Mouse (Mus musculus): ENCODE measurements around the gene Tmem43. TPM values are rescaled to one million over a fixed set of nuclear protein-coding genes. Genes with fewer than 3 reads are reported as not detected.
A peak's percentile ranks its signal among the peaks of the same experiment; 100 is the strongest.

The Tmem43 gene
- polyA plus RNA-seq, 1 experiment, result 34.4 TPM

DNA sequence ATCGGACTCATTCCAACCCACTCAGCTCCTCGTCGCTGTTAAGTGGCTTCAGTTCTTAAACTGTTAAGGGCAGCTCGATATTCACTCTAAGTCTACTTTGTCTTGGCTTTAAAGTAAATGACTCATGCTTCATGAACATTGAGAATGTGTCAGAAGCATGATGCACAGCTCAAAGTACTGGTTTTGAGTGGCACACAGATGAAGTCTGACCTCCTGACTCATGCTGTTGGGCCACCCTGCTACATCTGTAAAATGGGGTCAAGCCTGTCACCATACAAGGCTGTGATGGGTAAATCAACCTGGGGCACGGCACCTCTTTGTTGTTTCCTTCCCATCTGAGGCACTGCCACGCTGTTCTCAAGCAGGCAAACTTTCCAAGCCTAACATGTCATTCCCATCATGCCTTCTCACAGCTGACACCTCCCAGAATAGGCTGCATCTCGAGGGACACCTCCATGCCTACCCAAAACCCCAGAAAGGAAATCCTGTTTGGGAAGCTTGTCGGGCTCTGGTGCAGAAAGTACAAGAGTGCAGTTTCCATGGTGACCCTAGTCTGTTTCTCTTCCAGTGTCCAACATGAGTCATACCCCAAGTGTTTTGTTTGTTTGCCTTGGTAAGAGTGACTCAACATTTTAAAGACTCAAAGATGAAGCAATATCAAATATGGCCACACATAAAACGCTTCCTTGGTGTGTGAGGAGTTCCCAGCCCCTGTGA, 15.2 kb downstream of the Tmem43 start:
- DNase-seq (ENCODE audit: extremely low spot score in 1 of 2, low spot score in 1 of 2), result peak; percentile 70 to 74

DNA sequence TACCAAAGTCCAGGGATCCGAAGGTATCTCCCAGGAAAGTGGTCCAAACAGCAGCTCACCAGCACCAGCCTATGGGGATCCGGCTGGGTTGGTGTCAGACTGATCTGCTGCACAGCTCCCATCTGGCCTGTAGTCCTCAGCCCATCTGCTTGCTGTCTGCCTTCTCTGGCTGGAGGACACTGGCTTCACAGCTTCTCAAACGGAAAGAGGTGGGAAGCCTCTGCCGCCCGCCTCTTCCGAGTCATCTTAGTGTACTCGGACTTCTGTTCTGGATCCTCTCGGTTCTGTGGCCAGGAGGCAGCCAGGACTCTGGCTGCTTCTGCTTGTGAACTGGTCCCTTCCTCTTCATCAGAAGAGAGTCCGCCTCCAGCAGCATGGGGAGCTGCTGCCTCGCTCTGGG, 16.4 kb downstream of the Tmem43 start:
- peak; percentile 58 to 73 for DNase-seq (ENCODE audit: extremely low spot score in 1 of 2, low spot score in 1 of 2)

DNA sequence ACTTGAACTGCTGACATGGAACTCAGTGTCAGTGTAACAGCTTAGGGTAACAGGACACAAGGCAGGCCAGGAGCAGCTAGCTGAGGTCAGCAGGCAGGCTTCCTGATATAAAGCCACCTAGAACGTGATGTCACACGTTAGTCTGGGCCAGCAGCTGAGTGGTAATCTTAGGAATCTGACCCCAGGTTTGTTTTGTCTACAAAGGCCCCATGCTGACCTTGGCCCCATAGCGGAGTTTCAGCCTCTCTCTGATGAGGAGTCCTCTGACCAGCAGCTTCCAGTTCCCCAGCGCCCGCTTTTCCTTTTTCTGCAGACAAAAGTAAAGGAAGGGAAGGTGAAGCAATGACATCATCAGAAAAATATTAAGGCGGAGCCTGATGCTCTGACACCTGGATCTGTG, 17.5 kb downstream of the Tmem43 start:
- no peak for DNase-seq (ENCODE audit: extremely low spot score in 1 of 2, low spot score in 1 of 2)

DNA sequence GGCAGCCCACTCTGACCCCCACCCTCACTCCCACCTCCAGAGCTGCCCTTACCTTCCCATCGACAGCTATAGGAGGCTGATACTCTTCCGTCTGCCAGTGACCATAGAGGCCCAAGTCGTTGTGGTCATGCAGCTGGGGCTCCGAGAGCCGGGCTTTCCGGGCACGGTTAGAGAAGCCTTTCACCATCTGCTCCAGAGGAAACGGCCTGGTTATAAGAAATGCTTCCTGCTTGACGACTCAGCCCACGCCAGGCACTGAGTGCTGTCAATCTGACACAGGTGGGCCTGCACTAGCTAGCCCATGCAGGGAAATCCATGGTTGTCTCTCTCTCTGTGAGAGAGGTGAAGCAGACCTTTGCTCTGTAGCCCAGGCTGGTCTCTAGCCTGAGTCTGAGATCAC, 19.6 kb downstream of the Tmem43 start:
- DNase-seq (ENCODE audit: extremely low spot score in 1 of 2, low spot score in 1 of 2), result no peak

DNA sequence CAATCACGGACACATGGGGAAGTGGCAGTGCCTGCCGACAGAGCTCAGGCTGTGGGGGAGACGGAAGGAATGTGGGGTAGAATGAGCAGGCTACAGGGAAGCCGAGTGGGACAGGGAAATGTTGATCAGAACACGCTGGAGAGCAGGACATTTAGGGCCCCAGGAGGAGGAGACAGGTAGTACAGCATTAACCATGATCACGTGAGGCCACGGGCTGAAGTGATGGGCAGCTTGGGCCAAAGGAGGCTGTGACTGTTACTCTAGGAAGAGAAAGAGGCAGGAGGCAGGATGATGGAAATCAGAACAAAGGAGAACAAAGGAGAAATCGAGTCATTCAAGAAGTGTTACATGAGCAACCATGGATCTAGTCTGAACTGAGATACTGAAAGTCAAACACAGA, 21.0 kb downstream of the Tmem43 start:
- no peak for DNase-seq (ENCODE audit: extremely low spot score in 1 of 2, low spot score in 1 of 2)

DNA sequence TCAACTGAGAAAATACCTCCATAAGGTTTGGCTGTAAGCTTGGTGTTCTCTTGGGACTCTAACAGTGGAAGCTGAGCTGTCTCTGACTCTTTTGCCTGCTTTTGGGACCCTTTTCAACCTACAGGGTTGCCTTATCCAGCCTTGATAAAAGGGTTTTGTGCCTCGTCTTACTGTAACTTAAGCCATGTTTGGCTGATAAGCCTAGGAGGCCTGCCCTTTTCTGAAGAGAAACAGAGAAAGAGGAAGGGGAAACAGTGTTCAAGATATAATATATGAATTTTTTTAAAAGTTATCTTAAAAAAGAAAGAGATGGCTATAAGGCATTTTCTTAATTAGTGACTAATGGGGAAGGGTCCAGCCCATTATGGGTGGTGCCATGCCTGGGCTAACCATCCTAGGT, 29.8 kb downstream of the Tmem43 start:
- DNase-seq (ENCODE audit: extremely low spot score in 1 of 2, low spot score in 1 of 2), result no peak

DNA sequence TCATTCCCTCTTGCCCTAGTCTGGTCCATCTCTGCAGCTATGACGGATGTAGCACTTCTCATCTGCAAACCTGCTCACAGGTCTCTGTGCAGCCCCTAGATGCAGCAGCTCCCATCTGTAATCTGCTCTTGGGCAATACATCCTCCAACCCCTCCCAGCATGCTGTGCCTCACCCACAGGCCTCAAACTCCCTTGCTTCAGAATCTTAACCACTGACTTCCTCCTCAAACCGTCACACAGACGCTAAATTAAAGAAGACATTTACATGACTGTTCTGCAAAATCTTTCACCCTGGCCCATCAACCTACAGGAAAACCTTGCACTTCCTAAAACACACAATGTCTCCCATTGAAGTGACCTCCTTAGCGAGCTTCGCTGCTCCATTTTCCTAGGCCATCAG, 32.5 kb downstream of the Tmem43 start:
- no peak for DNase-seq (ENCODE audit: extremely low spot score in 1 of 2, low spot score in 1 of 2)

DNA sequence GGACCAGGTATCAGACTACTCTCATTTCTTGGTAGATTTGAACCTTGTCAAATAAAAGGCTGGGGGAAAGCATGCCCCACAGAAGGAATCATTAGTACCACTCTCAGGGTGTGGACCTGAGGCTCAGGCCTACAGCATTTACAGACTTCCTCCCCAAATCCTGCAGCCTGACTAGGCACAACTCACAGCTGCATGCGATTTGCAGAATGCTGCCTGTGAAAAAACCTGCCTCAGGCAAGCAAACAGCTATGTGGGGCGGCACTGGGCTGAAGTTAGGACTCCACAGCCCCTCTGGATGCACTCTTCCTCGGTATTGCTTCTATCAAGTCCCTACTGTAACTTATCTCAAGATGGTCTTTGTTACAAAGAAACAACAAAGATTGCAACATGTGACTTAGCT, 34.5 kb downstream of the Tmem43 start:
- no peak for DNase-seq (ENCODE audit: extremely low spot score in 1 of 2, low spot score in 1 of 2)

DNA sequence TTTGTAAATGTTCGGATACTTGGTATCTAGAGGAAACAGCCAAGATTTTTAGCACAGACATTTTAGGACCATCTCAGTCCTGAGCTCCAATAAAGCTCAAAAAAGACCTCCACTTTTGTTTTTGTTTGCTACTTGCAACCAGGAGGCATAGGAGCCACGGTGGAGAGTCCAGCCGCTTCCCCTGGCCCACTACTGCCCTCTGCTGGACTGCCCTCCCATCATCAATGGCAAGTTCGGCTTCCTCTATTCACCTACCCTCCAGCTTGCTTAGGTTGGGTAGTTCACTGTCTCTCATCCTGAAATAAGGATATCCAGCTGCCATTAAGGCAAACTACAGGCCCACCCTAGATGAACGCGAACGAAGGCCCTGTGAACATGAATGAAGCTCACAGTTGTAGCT, 35.8 kb downstream of the Tmem43 start:
- peak in 1 of 2 experiments; percentile 75 for DNase-seq (ENCODE audit: extremely low spot score in 1 of 2, low spot score in 1 of 2)

DNA sequence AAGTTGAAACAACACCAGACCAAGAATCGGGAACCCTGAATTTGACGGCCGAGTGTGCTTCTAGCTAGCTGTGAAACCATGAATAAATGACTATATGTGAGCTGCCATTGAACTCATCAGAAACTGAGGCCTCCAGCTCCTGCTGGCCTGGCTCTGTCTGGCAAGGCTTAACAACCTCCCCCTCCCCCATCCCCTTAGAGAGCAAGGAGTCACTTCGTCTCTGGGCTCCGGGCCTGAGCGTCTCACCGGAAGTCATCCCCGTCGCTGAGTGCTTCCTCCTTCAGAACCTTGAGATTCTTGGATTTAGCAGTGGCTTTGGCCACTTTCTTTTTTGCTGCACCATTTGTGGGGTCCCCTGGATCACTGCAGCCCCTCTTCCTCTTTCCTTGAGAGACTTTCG, 36.7 kb downstream of the Tmem43 start:
- DNase-seq (ENCODE audit: extremely low spot score in 1 of 2, low spot score in 1 of 2), result no peak

DNA sequence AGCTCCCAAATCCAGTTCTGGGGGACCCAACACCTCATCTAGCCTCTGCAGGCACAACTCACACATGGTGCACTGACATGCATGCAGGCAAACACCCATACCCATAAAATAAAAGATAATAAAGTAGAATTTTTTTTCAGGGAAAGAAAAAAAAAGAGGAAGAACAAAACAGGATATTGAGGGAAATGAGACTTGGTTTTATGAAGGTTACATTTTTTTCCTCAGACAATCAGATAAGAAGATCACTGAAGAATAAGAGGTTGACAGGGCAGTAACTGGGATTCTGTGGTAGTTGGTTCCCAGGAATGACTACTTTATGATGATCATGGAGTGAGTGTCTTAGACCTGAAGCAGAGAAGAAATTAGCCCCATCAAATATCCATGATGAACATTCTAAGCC, 40.6 kb downstream of the Tmem43 start:
- DNase-seq (ENCODE audit: extremely low spot score in 1 of 2, low spot score in 1 of 2), result no peak

DNA sequence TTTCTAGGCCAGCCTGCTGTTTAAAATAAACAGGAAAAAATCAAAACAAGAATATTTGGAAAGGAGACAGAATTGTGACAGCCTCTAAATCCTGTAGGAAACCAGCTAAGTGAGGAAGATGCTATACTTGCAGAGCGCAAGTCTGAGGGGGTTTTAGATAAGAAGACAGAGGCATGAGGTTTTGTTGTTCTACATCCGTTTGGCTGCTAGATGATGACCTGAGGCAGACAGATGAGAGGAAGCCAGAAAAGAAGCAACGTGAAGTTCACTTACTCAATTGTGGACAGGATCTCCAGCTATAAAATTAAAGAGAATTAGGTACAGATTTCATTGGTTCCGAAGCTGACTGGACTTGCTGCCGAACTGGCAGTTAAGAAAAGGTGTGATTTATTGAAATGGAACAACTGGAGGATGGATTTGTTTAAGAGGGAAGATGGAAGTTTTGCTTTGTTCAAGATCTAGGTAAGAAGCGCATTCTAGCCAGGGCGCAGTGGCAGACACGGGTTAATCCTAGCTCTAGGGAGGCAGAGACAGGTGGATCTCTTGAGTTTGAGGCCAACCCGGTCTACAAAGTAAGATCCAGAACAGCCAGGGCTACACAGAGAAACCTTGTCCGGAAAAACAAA, 41.3 kb downstream of the Tmem43 start:
- no peak for DNase-seq (ENCODE audit: extremely low spot score in 1 of 2, low spot score in 1 of 2)

DNA sequence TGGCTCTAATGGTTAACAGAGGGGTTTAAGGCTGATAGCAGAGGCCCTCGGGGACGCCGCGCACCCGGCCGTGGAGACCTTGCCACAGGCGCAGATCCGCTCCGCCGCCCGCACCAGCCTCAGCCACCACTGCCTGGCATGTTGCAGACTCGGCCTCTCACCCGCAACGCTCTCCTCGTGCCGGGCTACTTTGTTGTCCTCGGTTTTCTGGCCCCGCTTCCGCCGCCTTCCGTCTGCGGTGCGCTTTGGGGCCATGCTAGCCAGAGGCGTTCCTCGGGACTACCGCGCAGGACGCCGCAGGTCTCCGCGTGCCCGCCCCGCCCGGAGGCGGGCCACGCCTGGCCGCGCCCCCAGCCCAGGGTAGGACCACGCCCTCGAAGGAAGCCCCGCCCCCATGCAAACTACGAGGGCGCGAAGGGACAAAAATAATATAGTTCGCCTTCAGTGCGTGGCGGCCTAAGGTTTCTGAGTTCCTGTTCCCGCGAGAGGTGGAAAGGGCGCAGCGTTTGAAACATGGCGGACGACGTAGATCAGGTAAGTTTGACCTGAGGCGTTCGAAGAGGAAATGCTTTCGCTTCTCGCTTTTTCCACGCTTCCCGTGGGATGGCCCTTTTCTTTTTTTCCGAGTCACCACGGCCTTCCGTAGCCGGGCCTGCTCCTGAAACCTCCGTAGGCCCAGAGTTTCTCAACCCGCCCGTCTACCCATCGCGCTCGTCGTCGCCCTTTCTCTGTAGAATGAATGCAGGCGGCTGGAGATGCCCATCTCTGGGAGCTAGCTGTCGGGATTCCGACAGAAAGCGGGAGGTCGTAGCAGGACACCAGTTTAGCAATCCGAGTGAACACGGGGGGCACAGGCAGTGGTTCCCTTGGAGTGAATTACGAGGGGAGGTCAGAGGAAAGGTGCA, 42.3 kb downstream of the Tmem43 start, which contains the start of the genes Xpc and Lsm3:
Gene Xpc (minus strand): TSS at position 344 of the 905 bp plus-strand sequence.
Gene Lsm3 (plus strand): TSS at position 384 of the 905 bp plus-strand sequence.
- DNase-seq (ENCODE audit: extremely low spot score in 1 of 2, low spot score in 1 of 2), result peak; percentile 95 to 100

DNA sequence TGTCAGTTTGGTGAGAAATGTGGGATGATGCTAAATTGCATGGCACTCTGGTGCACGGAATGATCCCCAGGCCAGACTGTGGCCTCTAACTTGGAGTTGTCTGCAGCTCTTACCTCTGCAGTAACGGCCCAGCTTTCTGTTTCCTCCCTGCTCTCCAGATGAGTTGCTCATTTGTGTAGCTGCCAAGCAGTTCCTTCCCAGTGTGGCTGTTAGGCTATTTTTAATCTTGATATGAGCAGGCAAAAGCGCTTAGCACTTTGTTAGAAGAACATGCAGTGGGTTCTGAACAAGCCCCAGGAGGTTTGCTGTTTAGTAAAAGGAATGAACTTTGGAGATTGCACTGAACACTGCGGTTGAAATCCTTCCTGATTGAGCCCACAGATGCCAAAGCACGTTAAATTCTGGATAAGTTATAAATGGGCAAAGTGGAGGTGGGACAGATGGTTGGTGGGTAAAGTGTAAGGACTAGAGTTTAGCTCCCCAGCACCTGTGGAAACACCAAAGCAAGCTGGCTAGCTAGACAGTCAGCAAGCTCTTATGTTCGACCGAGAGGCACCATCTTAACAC, 45.0 kb downstream of the Tmem43 start:
- peak; percentile 41 to 68 for DNase-seq (ENCODE audit: extremely low spot score in 1 of 2, low spot score in 1 of 2)

DNA sequence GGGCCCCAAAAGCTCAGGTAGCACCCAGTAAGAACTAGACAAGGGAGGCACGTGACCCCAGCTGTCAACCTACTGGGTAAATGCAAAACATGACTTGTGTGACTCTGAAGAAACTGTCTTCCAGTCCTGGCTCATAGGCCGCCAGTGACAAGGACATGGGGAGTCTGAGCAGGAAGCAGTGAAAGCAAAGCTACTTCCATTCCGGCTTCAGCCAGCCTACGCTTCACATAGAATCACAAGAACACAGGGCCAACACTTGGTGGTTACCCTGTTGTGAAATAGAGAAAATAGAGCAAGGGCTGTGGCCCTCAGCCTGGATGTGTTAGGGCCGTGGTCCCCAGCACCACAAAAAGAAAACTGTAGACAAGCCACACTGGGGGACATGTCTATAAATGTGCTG, 49.3 kb downstream of the Tmem43 start:
- no peak for DNase-seq (ENCODE audit: extremely low spot score in 1 of 2, low spot score in 1 of 2)

DNA sequence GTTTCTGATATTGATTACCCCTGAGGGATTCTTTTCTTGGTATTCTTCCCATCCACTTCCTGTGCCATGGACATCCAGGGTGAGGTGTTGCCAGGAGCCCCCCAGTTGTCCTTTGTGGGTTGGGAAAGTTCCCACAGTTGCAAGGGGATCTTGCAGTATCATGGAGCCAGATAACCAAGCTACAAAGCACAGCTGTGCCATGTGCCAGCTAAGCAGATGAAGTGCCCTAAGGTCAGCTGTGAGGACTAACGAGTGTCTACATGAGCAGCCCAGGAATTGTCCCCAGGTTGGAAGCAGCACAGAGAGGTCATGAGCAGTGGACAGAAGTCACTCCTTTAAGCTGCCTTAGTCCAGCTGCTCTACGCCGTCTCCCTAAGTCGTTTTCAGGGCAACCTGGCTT, 52.0 kb downstream of the Tmem43 start:
- DNase-seq (ENCODE audit: extremely low spot score in 1 of 2, low spot score in 1 of 2), result no peak

DNA sequence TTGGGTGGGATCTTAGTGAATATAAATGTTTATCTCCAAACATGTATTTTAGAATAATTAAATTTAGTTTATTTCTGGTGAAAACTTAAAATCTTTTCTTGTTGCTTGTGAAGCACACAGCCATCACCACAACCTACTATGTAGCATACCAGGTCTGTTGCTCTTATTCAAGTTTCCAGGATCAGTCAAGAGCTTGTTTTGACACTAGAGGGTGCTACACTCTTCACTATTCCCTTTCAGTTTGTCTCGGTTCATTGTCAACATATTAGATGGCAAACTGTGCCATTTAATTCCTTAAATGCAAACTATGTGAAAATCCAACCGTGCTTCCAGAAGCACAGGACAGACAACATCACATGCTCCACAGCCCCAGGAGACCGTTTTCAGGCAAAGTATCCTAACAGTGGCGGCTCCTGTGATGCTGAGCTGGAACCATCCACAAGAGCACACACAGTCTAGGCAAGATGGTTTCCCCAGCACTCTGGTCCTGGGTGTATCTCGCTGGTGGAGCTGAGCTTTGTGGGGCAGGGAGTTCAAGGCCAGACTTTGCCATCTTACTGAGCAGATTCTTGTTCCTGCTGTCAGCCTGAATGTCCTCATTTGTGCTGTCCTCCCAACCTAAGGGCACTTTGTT, 53.8 kb downstream of the Tmem43 start:
- DNase-seq (ENCODE audit: extremely low spot score in 1 of 2, low spot score in 1 of 2), result peak in 1 of 2 experiments; percentile 75

DNA sequence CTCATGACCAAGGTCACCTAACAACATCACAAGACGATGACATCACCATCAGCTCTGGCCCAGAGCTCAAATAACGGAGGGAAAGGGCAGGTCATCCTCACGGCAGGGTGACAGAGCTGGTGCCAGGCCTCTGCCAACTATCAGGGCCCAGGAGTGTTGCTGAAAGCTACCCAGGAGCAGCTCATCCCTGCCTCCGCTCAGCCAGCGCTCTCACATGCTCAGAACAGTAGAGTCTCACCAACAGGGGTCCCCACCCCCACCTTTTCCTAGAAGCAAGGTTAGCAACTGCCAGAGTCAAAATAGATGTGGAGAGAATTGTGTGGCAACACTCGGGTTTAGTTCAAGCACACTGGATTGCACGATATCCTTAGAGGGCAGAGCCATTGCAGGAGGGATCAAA, 54.8 kb downstream of the Tmem43 start:
- no peak for DNase-seq (ENCODE audit: extremely low spot score in 1 of 2, low spot score in 1 of 2)

DNA sequence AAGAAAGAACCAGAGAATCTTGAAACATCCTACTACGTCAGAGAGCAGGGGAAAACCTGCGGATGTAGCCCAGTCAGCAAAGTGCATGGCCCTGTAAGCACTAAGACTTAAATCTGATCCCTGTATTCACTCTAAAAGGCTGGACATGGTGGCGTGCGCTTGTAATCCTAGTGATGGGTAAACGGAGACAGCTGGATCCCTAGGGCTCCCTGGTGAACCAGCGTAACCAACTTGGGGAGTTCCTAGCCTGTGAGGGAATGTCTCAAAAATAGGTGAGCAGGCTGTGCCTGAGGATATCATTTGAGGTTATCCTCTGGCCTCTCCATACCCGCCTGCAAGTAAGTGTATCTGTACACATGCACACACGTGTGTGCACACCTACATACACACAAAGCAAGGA, 57.2 kb downstream of the Tmem43 start:
- DNase-seq (ENCODE audit: extremely low spot score in 1 of 2, low spot score in 1 of 2), result no peak

DNA sequence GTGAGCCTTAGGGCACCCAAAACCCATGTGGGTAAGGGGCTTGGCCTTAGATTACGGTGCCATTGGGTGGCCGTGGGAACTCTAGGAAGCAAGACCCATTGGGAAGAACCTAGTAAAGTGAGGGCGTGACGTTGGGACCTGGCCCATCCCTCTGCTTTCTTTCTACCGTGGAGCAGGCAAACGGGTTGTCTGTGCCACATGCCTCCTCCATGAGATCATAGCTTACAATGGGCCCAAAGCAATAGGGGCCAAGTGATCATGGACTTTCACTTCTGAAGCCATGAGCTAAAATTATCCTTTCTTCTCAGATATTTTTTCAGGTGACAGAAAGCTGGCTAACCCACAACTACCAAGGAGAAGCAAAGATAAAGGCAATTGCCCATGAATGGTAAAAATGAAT, 57.8 kb downstream of the Tmem43 start:
- no peak for DNase-seq (ENCODE audit: extremely low spot score in 1 of 2, low spot score in 1 of 2)

DNA sequence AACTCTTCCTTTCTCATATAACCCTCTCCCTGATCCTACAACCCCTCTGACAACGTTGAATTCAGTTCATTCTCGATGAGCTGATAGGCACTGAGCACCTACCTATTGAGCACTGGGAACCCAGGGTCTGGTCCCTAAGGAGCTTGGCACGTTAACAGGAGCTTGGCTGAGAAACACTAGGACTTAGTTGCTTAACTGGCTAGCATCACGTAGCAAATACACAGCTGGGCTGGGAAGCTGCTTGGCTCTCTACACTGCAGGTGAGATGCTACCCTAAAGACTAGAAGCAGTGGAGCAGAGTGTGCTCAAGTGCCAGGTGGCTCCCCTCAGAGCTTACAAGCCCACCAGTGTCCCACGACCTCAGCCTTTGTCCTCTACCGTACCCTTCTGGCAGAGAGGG, 59.2 kb downstream of the Tmem43 start:
- no peak for DNase-seq (ENCODE audit: extremely low spot score in 1 of 2, low spot score in 1 of 2)
